Mouse (Mus musculus) testis, adult 2 months (tissue): ENCODE measurements around the gene Tbca.

ENCODE experiments used
- CTCF ChIP-seq: fragments of 200-500 bp; IDR thresholded peaks from 2 replicates; pipeline ENCODE4 v1.5.1; 2012; ENCODE audit warnings: low read depth, mild to moderate bottlenecking, inconsistent platforms, low read length, moderate library complexity; ENCODE audit not compliant: control insufficient read depth, insufficient read depth, insufficient replicate concordance
- POLR2A ChIP-seq: fragments of 200-500 bp; IDR thresholded peaks from 2 replicates; pipeline ENCODE4 v1.6.1; 2012; ENCODE audit warnings: low read depth, mild to moderate bottlenecking, inconsistent platforms, low read length, moderate library complexity; ENCODE audit not compliant: control insufficient read depth

GRCm38 (mm10) chr13:94870461-94871186 lies 81.9 kb downstream of the Tbca start:
- no peak for TF ChIP-seq CTCF
- no peak for TF ChIP-seq POLR2A
